Comparison of ENCODE assay signal across 13 mouse cellular contexts in the genomic region with DNA sequence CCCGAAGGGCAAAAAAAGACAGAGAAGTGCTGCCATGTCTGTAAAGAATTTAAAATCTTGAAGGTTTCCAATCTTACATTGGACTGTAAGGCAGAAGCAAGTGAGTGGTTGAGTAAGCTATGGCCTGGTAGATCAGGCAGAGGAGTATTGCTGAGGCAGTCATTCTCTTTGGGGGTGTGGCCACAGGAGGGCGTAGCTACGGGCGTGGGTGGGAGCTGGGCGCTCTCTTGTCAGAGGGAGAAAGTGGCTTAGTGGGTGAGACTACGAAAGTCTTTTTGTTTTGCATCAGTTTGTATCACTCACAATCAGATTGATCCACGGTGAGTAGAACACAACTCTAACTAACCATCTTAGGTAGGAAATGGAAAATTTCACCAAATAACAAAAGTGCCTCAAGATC.
DNase-seq lines count a peak whose midpoint lies in the region; ATAC-seq lines count a peak whose summit lies in the region.
"Had no signal": no experiment of that assay in that cellular context is flagged by ENCODE, and none has a peak within 500 bp of the region (broad histone marks: within the 10 kb centered on the region; RNA-seq: fewer than 3 reads in every experiment).

No protein-coding gene starts in this region.

- no peak overlapping the region for H3K4me3 ChIP-seq in liver, embryonic 12.5 days
- no peak overlapping the region for H3K4me3 ChIP-seq in kidney, embryonic 16.5 days (ENCODE audit: low read length)
- H3K4me3 ChIP-seq: heart, embryonic 10.5 days; kidney, embryonic 15.5 days had no signal

- no peak overlapping the region for H3K9ac ChIP-seq in liver, embryonic 12.5 days
- no peak overlapping the region for H3K9ac ChIP-seq in kidney, embryonic 16.5 days (replicated peaks; ENCODE audit: low read length)
- H3K9ac ChIP-seq: kidney, embryonic 15.5 days had no signal

- no peaks in the 10 kb centered on the region for H3K27me3 ChIP-seq in liver, embryonic 12.5 days (replicated peaks)
- H3K27me3 ChIP-seq in kidney, embryonic 16.5 days (ENCODE audit: insufficient read depth, low read length): no peaks in the 10 kb centered on the region
- H3K27me3 ChIP-seq: kidney, embryonic 15.5 days had no signal

- H3K27ac ChIP-seq in liver, embryonic 12.5 days: peak overlapping the region; percentile 27; the same call in 1 of the 2 replicates
- H3K27ac ChIP-seq in kidney, embryonic 16.5 days (ENCODE audit: low read length): no peak overlapping the region
- H3K27ac ChIP-seq: heart, embryonic 10.5 days; kidney, embryonic 15.5 days had no signal

- H3K4me2 ChIP-seq in liver, embryonic 12.5 days: peak overlapping the region; percentile 35
- no peak overlapping the region for H3K4me2 ChIP-seq in kidney, embryonic 16.5 days (replicated peaks; ENCODE audit: low read depth, low read length)
- H3K4me2 ChIP-seq: kidney, embryonic 15.5 days had no signal

- peak; percentile 66; the same call in 1 of the 2 replicates for ATAC-seq in liver, embryonic 12.5 days
- ATAC-seq in kidney, embryonic 16.5 days (ENCODE audit: low FRiP score, low TSS enrichment): no peak
- ATAC-seq: forebrain, embryonic 14.5 days had no signal

- H3K36me3 ChIP-seq in liver, embryonic 12.5 days: no peaks in the 10 kb centered on the region
- H3K36me3 ChIP-seq in kidney, embryonic 16.5 days (ENCODE audit: insufficient read depth, low read length): no peaks in the 10 kb centered on the region
- H3K36me3 ChIP-seq: heart, embryonic 10.5 days; kidney, embryonic 15.5 days had no signal

- 42% methylated on average over 7 of the region's 7 CpGs for WGBS in liver, embryonic 12.5 days (ENCODE audit: insufficient replicate concordance)
- WGBS in kidney, embryonic 16.5 days: 86% methylated on average over 7 of the region's 7 CpGs

- H3K9me3 ChIP-seq in liver, embryonic 12.5 days (replicated peaks): no peaks in the 10 kb centered on the region
- H3K9me3 ChIP-seq in kidney, embryonic 16.5 days (ENCODE audit: low read length): no peaks in the 10 kb centered on the region
- H3K9me3 ChIP-seq: heart, embryonic 10.5 days; kidney, embryonic 15.5 days had no signal

- DNase-seq in lung, postnatal 10 days: peak; percentile 28
- no peak for DNase-seq in lung, adult 18-20 months
- peak; percentile 54 to 58 for DNase-seq in spleen, adult 18-20 months
- no peak for DNase-seq in embryo, embryonic 10 days (ENCODE audit: low spot score)
- DNase-seq in frontal cortex, postnatal 10 days (ENCODE audit: low spot score in 2 of 2): no peak
- no peak for DNase-seq in urinary bladder, postnatal 14 days (ENCODE audit: low spot score)
- DNase-seq: lung, postnatal 14 days; retina, postnatal 1 day had no signal

- H3K4me1 ChIP-seq in liver, embryonic 12.5 days: peaks cover 83% of the 10 kb centered on the region
- no peaks in the 10 kb centered on the region for H3K4me1 ChIP-seq in kidney, embryonic 16.5 days (ENCODE audit: insufficient read depth, low read length)
- H3K4me1 ChIP-seq: kidney, embryonic 15.5 days had no signal

Comparison
In these comparisons a context has a peak if more than half of its experiments do, and no peak if none do; other contexts are left out.
1. DNase-seq: peak in lung, postnatal 10 days (single experiment) and spleen, adult 18-20 months (2 of 2); none in lung, adult 18-20 months (0 of 2), embryo, embryonic 10 days (single experiment), frontal cortex, postnatal 10 days (0 of 2) and urinary bladder, postnatal 14 days (single experiment).